In genomic region chr13:74061613-74062377, GRCm38 (mm10) we compare ENCODE assay signal across 8 mouse cellular contexts. TPM values are rescaled to one million over a fixed set of nuclear protein-coding genes. Genes with fewer than 3 reads are reported as not detected.
A peak's percentile ranks its signal among the peaks of the same experiment; 100 is the strongest.
DNase-seq lines count a peak whose midpoint lies in the region; ATAC-seq and TF ChIP-seq lines count a peak whose summit lies in the region.

TSS of gene Cep72 (minus strand) at chr13:74062299.

- H3K9ac ChIP-seq in lung, embryonic 15.5 days = peak within 1 kb of the TSS; percentile 89

- H3K4me3 ChIP-seq in lung, embryonic 15.5 days = peak within 1 kb of the TSS; percentile 81
- H3K4me3 ChIP-seq in olfactory bulb, adult 2 months (ENCODE audit: insufficient read depth, low read depth, low read length) = peak within 1 kb of the TSS; percentile 79

- ATAC-seq in frontal cortex, adult (ENCODE audit: low TSS enrichment) = peak; percentile 92
- peak; percentile 90 to 93 for ATAC-seq in hematopoietic stem cell, adult 5-6 weeks (replicated peaks in 1 of 2; ENCODE audit: insufficient read depth in 1 of 2, low FRiP score in 2 of 2, low TSS enrichment in 1 of 2, low read depth in 1 of 2, poor library complexity in 2 of 2, severe bottlenecking in 2 of 2)
- ATAC-seq in lung, embryonic 15.5 days (ENCODE audit: borderline replicate concordance, extremely low read depth, low FRiP score, low TSS enrichment) = peak; percentile 98

- H3K27me3 ChIP-seq in lung, embryonic 15.5 days = no peaks in the 10 kb centered on the region

- peak within 1 kb of the TSS; percentile 69 for H3K4me2 ChIP-seq in lung, embryonic 15.5 days

- no peak for TF ChIP-seq POLR2A in olfactory bulb, adult 2 months (IDR thresholded peaks at IDR 0.05; ENCODE audit: insufficient read depth, low read depth, low read length)

- WGBS in lung, embryonic 15.5 days = 1% methylated on average over 48 of the region's 48 CpGs
- WGBS in olfactory bulb, adult 2 months = 4% methylated on average over 48 of the region's 48 CpGs

- DNase-seq in MN1 (ENCODE audit: low spot score) = peak; percentile 82
- peak; percentile 83 for DNase-seq in cerebellum, adult 9-10 months
- peak; percentile 68 to 82 for DNase-seq in layer of hippocampus, adult 8-10 months (ENCODE audit: low spot score in 2 of 2)
- peak; percentile 81 to 82 for DNase-seq in thymus, adult 18-20 months

- no peaks in the 10 kb centered on the region for H3K4me1 ChIP-seq in lung, embryonic 15.5 days
- H3K4me1 ChIP-seq in olfactory bulb, adult 2 months (ENCODE audit: control insufficient read depth, insufficient read depth, low read length) = no peaks in the 10 kb centered on the region

- peak within 1 kb of the TSS; percentile 93 for H3K27ac ChIP-seq in lung, embryonic 15.5 days
- H3K27ac ChIP-seq in olfactory bulb, adult 2 months (ENCODE audit: insufficient read depth, low read depth, low read length) = no peak within 1 kb of the TSS

- peaks cover 11% of the 10 kb centered on the region; the same call in 1 of the 2 replicates for H3K36me3 ChIP-seq in lung, embryonic 15.5 days

- no peaks in the 10 kb centered on the region for H3K9me3 ChIP-seq in lung, embryonic 15.5 days

- TF ChIP-seq CTCF in olfactory bulb, adult 2 months (IDR thresholded peaks at IDR 0.05; ENCODE audit: insufficient read depth, low read depth, low read length) = no peak

RNA-seq across cellular contexts. Expression of gene Cep72, which starts in this region (rescaled TPM):
- 8.9 and 11.8 TPM in 2 replicates for total RNA-seq in hematopoietic stem cell, adult 5-6 weeks (2017)
- total RNA-seq in layer of hippocampus, adult 8-10 months (2022) = 1 to 10 TPM; 1.0 to 2.4 (median 1.1) TPM
- polyA plus RNA-seq in lung, embryonic 15.5 days (2015; fragmentation: Nextera tagmentation; extraction: Ambion mirVana) = 14.7 and 16.9 TPM in 2 replicates
- not detected in 2 replicates for polyA plus RNA-seq in olfactory bulb, adult 2 months (2012; ENCODE audit: insufficient read depth, insufficient read length, low replicate concordance, missing spikeins)

Comparison
In these comparisons a context has a peak if more than half of its experiments do, and no peak if none do; other contexts are left out.
1. RNA of gene Cep72 (polyA plus RNA-seq): 14.7 to 16.9 TPM in lung, embryonic 15.5 days; not detected in olfactory bulb, adult 2 months; every median in the first group is over 10 times any median in the second.
2. Peak in every context shown above with its lines, with median percentiles within 50 percentile points of each other: DNase-seq and ATAC-seq.